Mouse (Mus musculus): ENCODE results near the gene Hes7. TPM values are rescaled to one million over a fixed set of nuclear protein-coding genes. Genes with fewer than 3 reads are reported as not detected.

Gene Hes7
- 0.75 and 1.1 TPM in 2 replicates for polyA plus RNA-seq (2015; fragmentation: Nextera tagmentation; extraction: Ambion mirVana)

- Histone ChIP-seq H3K9ac (ENCODE audit: low read depth, low read length) (peak within 1 kb of the TSS; percentile 74), H3K27ac (ENCODE audit: low read length) (no peak within 1 kb of the TSS), H3K4me1 (ENCODE audit: control insufficient read depth, insufficient read depth, low read length) (peaks cover 28% of the 10 kb centered on the region), H3K4me2 (ENCODE audit: low read length) (peak within 1 kb of the TSS; percentile 95), H3K36me3 (ENCODE audit: control insufficient read depth, insufficient read depth, low read length) (no peaks in the 10 kb centered on the region), H3K4me3 (ENCODE audit: low read depth, low read length) (peak within 1 kb of the TSS; percentile 79), H3K9me3 (replicated peaks; ENCODE audit: control insufficient read depth, low read length, poor library complexity, severe bottlenecking) (no peaks in the 10 kb centered on the region), H3K27me3 (ENCODE audit: control insufficient read depth, insufficient read depth, low read depth, low read length) (peaks cover 4% of the 10 kb centered on the region; the same call in 1 of the 2 replicates)
- ATAC-seq, result no peak
- 1% methylated on average over 27 of the region's 27 CpGs for WGBS
These were observed at the start of gene Hes7 for GRCm38 (mm10) chr11:69120221-69121000. TSS of gene Hes7 (plus strand) at chr11:69120404.

GRCm38 (mm10) chr11:69070590-69071222 is 49.5 kb upstream of the Hes7 start, which contains the start of gene Tmem107:
TSS of gene Tmem107 (plus strand) at chr11:69070806.
- WGBS, result under 1% methylated on average over 47 of the region's 47 CpGs
- H3K9ac ChIP-seq (ENCODE audit: low read depth, low read length), result peak within 1 kb of the TSS; percentile 80
- H3K4me2 ChIP-seq (ENCODE audit: low read length), result peak within 1 kb of the TSS; percentile 80
- peaks cover 35% of the 10 kb centered on the region for H3K4me1 ChIP-seq (ENCODE audit: control insufficient read depth, insufficient read depth, low read length)
- peak; percentile 88 for ATAC-seq
- no peaks in the 10 kb centered on the region for H3K9me3 ChIP-seq (replicated peaks; ENCODE audit: control insufficient read depth, low read length, poor library complexity, severe bottlenecking)
- peak within 1 kb of the TSS; percentile 63 for H3K4me3 ChIP-seq (ENCODE audit: low read depth, low read length)
- peak within 1 kb of the TSS; percentile 92 for H3K27ac ChIP-seq (ENCODE audit: low read length)
- no peaks in the 10 kb centered on the region for H3K27me3 ChIP-seq (ENCODE audit: control insufficient read depth, insufficient read depth, low read depth, low read length)
- H3K36me3 ChIP-seq (ENCODE audit: control insufficient read depth, insufficient read depth, low read length), result no peaks in the 10 kb centered on the region

GRCm38 (mm10) chr11:69071262-69071661 is 48.9 kb upstream of the Hes7 start:
- 22% methylated on average over 9 of the region's 9 CpGs for WGBS
- Histone ChIP-seq H3K4me3 (ENCODE audit: low read depth, low read length) (peak overlapping the region; percentile 63), H3K27ac (ENCODE audit: low read length) (peak overlapping the region; percentile 92), H3K9ac (ENCODE audit: low read depth, low read length) (peak overlapping the region; percentile 80), H3K4me1 (ENCODE audit: control insufficient read depth, insufficient read depth, low read length) (peaks cover 31% of the 10 kb centered on the region), H3K27me3 (ENCODE audit: control insufficient read depth, insufficient read depth, low read depth, low read length) (no peaks in the 10 kb centered on the region), H3K9me3 (replicated peaks; ENCODE audit: control insufficient read depth, low read length, poor library complexity, severe bottlenecking) (no peaks in the 10 kb centered on the region), H3K36me3 (ENCODE audit: control insufficient read depth, insufficient read depth, low read length) (no peaks in the 10 kb centered on the region), H3K4me2 (ENCODE audit: low read length) (peak overlapping the region; percentile 80)
- no peak for ATAC-seq

DNA sequence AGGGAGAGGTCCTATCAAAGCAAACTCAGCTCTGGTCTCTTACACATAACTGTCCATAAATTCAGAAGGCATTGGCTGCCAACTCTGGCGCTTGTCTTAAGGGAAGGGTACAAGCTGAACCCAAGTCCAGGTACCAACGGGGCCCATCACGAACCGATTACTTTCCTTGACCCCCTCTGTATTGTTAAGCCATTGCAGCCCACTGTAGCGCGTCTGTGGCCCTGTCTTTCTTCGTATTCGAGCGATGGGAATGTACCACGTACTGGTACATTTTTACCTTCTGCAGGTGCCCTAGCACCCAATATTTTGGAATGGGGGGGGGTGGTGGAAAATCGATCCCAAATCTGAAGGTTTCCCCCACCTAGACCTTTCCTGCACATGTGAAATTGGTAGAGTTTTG is 48.0 kb upstream of the Hes7 start:
- Histone ChIP-seq H3K36me3 (ENCODE audit: control insufficient read depth, insufficient read depth, low read length) (no peaks in the 10 kb centered on the region), H3K27me3 (ENCODE audit: control insufficient read depth, insufficient read depth, low read depth, low read length) (no peaks in the 10 kb centered on the region), H3K4me3 (ENCODE audit: low read depth, low read length) (peak overlapping the region; percentile 39), H3K4me1 (ENCODE audit: control insufficient read depth, insufficient read depth, low read length) (peaks cover 24% of the 10 kb centered on the region), H3K4me2 (ENCODE audit: low read length) (peak overlapping the region; percentile 70), H3K27ac (ENCODE audit: low read length) (peak overlapping the region; percentile 85), H3K9me3 (replicated peaks; ENCODE audit: control insufficient read depth, low read length, poor library complexity, severe bottlenecking) (no peaks in the 10 kb centered on the region), H3K9ac (ENCODE audit: low read depth, low read length) (peak overlapping the region; percentile 51)
- ATAC-seq, result no peak
- 86% methylated on average over 11 of the region's 11 CpGs for WGBS

GRCm38 (mm10) chr11:69072666-69073064 is 47.5 kb upstream of the Hes7 start:
- ATAC-seq, result 0 out of 2 replicates have a peak, but pooled peaks have one; percentile 7
- no peaks in the 10 kb centered on the region for H3K9me3 ChIP-seq (replicated peaks; ENCODE audit: control insufficient read depth, low read length, poor library complexity, severe bottlenecking)
- peak overlapping the region; percentile 51 for H3K9ac ChIP-seq (ENCODE audit: low read depth, low read length)
- 5% methylated on average over 9 of the region's 9 CpGs for WGBS
- no peaks in the 10 kb centered on the region for H3K36me3 ChIP-seq (ENCODE audit: control insufficient read depth, insufficient read depth, low read length)
- peaks cover 24% of the 10 kb centered on the region for H3K4me1 ChIP-seq (ENCODE audit: control insufficient read depth, insufficient read depth, low read length)
- H3K27ac ChIP-seq (ENCODE audit: low read length), result peak overlapping the region; percentile 85
- H3K27me3 ChIP-seq (ENCODE audit: control insufficient read depth, insufficient read depth, low read depth, low read length), result no peaks in the 10 kb centered on the region
- peak overlapping the region; percentile 39 for H3K4me3 ChIP-seq (ENCODE audit: low read depth, low read length)
- H3K4me2 ChIP-seq (ENCODE audit: low read length), result peak overlapping the region; percentile 70

GRCm38 (mm10) chr11:69073065-69073888 is 46.9 kb upstream of the Hes7 start:
- Histone ChIP-seq H3K9ac (ENCODE audit: low read depth, low read length) (peak overlapping the region; percentile 51), H3K27ac (ENCODE audit: low read length) (peak overlapping the region; percentile 85), H3K27me3 (ENCODE audit: control insufficient read depth, insufficient read depth, low read depth, low read length) (no peaks in the 10 kb centered on the region), H3K9me3 (replicated peaks; ENCODE audit: control insufficient read depth, low read length, poor library complexity, severe bottlenecking) (no peaks in the 10 kb centered on the region), H3K4me3 (ENCODE audit: low read depth, low read length) (peak overlapping the region; percentile 39), H3K36me3 (ENCODE audit: control insufficient read depth, insufficient read depth, low read length) (no peaks in the 10 kb centered on the region), H3K4me2 (ENCODE audit: low read length) (peak overlapping the region; percentile 70), H3K4me1 (ENCODE audit: control insufficient read depth, insufficient read depth, low read length) (peaks cover 24% of the 10 kb centered on the region)
- WGBS, result under 1% methylated on average over 14 of the region's 14 CpGs
- ATAC-seq, result peak; percentile 54

GRCm38 (mm10) chr11:69073951-69074775 is 46.0 kb upstream of the Hes7 start:
- no peaks in the 10 kb centered on the region for H3K27me3 ChIP-seq (ENCODE audit: control insufficient read depth, insufficient read depth, low read depth, low read length)

GRCm38 (mm10) chr11:69074776-69075069 is 45.5 kb upstream of the Hes7 start:
- no peak overlapping the region for H3K9ac ChIP-seq (ENCODE audit: low read depth, low read length)
- H3K4me1 ChIP-seq (ENCODE audit: control insufficient read depth, insufficient read depth, low read length), result peaks cover 22% of the 10 kb centered on the region
- no peaks in the 10 kb centered on the region for H3K9me3 ChIP-seq (replicated peaks; ENCODE audit: control insufficient read depth, low read length, poor library complexity, severe bottlenecking)
- 53% methylated on average over 2 of the region's 2 CpGs for whole genome bisulfite sequencing
- no peak overlapping the region for H3K4me2 ChIP-seq (ENCODE audit: low read length)
- H3K36me3 ChIP-seq (ENCODE audit: control insufficient read depth, insufficient read depth, low read length), result no peaks in the 10 kb centered on the region
- no peak overlapping the region for H3K27ac ChIP-seq (ENCODE audit: low read length)
- H3K27me3 ChIP-seq (ENCODE audit: control insufficient read depth, insufficient read depth, low read depth, low read length), result no peaks in the 10 kb centered on the region
- no peak for ATAC-seq
- H3K4me3 ChIP-seq (ENCODE audit: low read depth, low read length), result no peak overlapping the region

More at GRCm38 (mm10) chr11:69073951-69074775, 46.0 kb upstream of the Hes7 start:
- H3K9me3 ChIP-seq (replicated peaks; ENCODE audit: control insufficient read depth, low read length, poor library complexity, severe bottlenecking), result no peaks in the 10 kb centered on the region
- H3K4me3 ChIP-seq (ENCODE audit: low read depth, low read length), result no peak overlapping the region
- WGBS, result 49% methylated on average over 6 of the region's 6 CpGs
- H3K4me1 ChIP-seq (ENCODE audit: control insufficient read depth, insufficient read depth, low read length), result peaks cover 24% of the 10 kb centered on the region
- no peak for ATAC-seq
- H3K4me2 ChIP-seq (ENCODE audit: low read length), result no peak overlapping the region
- H3K36me3 ChIP-seq (ENCODE audit: control insufficient read depth, insufficient read depth, low read length), result no peaks in the 10 kb centered on the region
- H3K9ac ChIP-seq (ENCODE audit: low read depth, low read length), result 0 out of 2 replicates have a peak overlapping the region, but pooled peaks have one; percentile 1
- peak overlapping the region; percentile 85 for H3K27ac ChIP-seq (ENCODE audit: low read length)
